Mouse (Mus musculus) neural tube, embryonic 13.5 days (tissue): ENCODE results near the gene Mdh2. TPM values are rescaled to one million over a fixed set of nuclear protein-coding genes. Genes with fewer than 3 reads are reported as not detected.

ENCODE experiments used
- microRNA-seq: library from miRNA; unstranded; fragments of <30 nt; microRNA quantifications from one replicate; pipeline ENCODE4, GENCODE M21; 2016
- polyA plus RNA-seq: library from polyadenylated mRNA; unstranded; fragments of >200 nt; fragmentation: Nextera tagmentation; extraction: Ambion mirVana; gene quantifications from 2 replicates; pipeline ENCODE4 v1.2.1, GENCODE M21; 2015

The Mdh2 gene
- polyA plus RNA-seq, 1 experiment from 2014 or later: 633 TPM

Small RNA genes lying within 50 kb of the gene (microRNA-seq; reads per million reads assigned to microRNA genes)
- gene Gm23268 (not detected), gene Mir7034 (not detected)

Other genes starting within 250 kb of the Mdh2 start
- gene Hip1, start 233.4 kb upstream of the Mdh2 start, polyA plus RNA-seq: 48.3 and 48.6 TPM in 2 replicates
- not detected in 2 replicates for gene Ccl26, start 214.9 kb upstream of the Mdh2 start, polyA plus RNA-seq
- gene Ccl24, start 205.4 kb upstream of the Mdh2 start, polyA plus RNA-seq: 3.1 and 3.4 TPM in 2 replicates
- gene Rhbdd2, start 145.9 kb upstream of the Mdh2 start, polyA plus RNA-seq: 69.0 and 82.2 TPM in 2 replicates
- gene Por, start 108.4 kb upstream of the Mdh2 start, polyA plus RNA-seq: 110 and 114 TPM in 2 replicates
- gene Tmem120a, start 34.0 kb upstream of the Mdh2 start, polyA plus RNA-seq: 80.3 and 84.5 TPM in 2 replicates
- 0.68 TPM in 1 of 2 replicates, not detected in the other for gene Styxl1, start 95 bp upstream of the Mdh2 start, polyA plus RNA-seq
- gene Srrm3, start 28.4 kb downstream of the Mdh2 start, polyA plus RNA-seq: 77.2 and 85.9 TPM in 2 replicates
- 15.8 and 19.3 TPM in 2 replicates for gene Hspb1, start 109.4 kb downstream of the Mdh2 start, polyA plus RNA-seq
- gene Ywhag, start 156.1 kb downstream of the Mdh2 start, polyA plus RNA-seq: 665 and 740 TPM in 2 replicates
- gene Ssc4d, start 196.1 kb downstream of the Mdh2 start, polyA plus RNA-seq: 0.79 and 1.9 TPM in 2 replicates
- 0.14 TPM in 1 of 2 replicates, not detected in the other for gene Zp3, start 201.6 kb downstream of the Mdh2 start, polyA plus RNA-seq
- 25.6 and 26.5 TPM in 2 replicates for gene Dtx2, start 216.3 kb downstream of the Mdh2 start, polyA plus RNA-seq